Mouse (Mus musculus): ENCODE measurements around the gene Prc1. TPM values are rescaled to one million over a fixed set of nuclear protein-coding genes. Genes with fewer than 3 reads are reported as not detected.

Prc1 gene
- 4.0 TPM for total RNA-seq (2023)

DNA sequence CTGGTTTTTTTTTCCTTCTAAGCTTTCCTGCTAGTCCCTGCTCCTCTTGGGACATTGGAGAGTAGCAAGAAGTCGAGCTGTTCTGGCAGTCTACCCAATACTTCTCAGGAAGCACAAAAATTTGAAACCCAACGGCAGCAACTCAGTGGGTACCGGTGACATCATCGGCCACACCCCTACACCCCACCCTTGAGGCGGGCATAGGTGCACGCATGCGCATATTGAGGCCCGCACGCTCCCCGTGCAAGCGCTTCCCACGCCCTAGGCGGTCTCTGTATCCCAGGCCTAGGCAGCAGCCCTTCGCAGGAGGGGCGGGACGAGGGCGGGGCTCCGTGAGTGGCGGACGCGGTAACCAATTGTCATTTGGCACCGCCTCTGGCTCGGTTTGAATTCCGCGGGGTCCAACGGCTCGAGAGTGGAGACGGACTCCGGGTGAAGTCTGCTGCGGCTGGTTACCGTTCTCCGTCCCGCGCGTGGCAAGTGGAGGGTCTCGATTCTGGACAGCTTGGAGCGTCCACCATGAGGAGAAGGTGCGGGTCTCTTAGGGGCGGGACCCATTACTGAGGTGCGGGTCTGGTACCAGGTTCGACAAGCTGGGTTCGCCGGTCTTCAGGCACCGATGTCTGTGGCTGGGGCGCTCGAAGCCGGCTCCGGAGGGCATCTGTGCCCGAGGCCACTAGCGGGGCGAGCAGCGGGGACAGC lies at the start of gene Prc1:
Gene Prc1, plus strand, starts transcription at position 389 of the 702 bp plus-strand sequence.

DNA sequence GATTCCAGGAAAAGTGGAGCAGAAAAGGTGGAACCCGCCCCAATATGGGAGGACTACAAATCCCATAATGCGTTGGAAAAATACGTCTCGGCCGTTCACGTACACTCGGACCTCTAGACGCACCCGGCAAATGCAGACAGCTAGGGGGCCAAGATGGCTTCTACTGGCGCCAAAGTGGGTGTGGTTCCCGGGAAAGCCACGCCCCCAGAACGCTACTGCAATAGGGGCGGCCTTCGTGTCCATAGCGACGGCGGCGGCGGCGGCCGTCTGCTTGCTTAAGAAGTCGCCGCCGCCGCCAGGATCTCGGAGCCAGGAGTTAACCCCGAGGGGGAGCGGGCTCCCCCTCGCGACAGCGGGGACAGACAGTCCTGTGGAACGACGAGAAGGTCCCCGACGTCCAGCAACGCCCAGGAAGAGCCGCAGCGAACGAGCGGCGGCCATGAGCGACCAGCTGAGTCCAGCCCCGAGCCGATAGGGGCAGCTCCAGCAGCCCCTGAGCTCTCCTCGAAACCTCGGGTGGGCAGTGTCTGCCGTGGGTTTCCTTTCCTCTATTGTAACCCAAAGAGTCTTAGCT lies 48.0 kb upstream of the Prc1 start, which contains the start of gene Ttll13:
Gene Ttll13, plus strand, starts transcription at position 229 of the 574 bp plus-strand sequence.

DNA sequence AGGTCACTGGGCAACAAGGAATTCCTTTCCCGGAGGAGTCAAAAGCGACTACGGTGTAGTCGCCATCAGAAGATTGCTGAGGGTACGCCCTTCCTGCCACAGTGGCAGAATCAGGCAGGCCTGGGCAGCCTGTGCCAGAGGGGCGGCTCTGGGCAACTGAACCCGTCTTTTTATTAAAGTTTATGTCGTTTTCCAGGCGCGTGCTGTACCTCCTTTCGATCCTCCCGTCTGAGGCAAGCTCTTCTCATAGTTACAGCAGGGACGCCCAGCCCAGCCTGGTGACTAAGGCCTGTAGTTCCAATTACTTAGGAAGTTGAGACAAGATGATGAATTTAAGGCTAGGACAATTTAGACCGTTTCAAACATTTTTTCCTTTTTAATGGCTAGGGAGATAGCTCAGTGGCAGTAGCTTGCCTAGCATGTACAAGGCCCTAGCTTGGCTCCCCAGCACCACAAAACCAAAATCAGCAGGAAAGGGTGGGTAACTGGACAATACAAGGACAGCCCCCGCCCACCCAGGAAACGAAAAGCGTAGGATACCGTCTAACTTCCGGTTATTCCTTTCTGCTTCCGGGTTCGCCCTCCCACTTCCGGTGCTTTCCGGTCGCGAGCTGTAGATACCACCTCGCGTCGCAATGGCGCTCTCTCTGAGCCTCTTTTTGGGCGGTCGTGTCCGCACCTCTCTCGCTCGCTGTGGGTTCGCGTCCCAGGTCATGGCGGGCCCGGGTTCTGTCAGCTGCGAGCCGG lies 33.5 kb upstream of the Prc1 start, which contains the start of gene Ngrn:
Gene Ngrn, plus strand, starts transcription at position 591 of the 747 bp plus-strand sequence.

DNA sequence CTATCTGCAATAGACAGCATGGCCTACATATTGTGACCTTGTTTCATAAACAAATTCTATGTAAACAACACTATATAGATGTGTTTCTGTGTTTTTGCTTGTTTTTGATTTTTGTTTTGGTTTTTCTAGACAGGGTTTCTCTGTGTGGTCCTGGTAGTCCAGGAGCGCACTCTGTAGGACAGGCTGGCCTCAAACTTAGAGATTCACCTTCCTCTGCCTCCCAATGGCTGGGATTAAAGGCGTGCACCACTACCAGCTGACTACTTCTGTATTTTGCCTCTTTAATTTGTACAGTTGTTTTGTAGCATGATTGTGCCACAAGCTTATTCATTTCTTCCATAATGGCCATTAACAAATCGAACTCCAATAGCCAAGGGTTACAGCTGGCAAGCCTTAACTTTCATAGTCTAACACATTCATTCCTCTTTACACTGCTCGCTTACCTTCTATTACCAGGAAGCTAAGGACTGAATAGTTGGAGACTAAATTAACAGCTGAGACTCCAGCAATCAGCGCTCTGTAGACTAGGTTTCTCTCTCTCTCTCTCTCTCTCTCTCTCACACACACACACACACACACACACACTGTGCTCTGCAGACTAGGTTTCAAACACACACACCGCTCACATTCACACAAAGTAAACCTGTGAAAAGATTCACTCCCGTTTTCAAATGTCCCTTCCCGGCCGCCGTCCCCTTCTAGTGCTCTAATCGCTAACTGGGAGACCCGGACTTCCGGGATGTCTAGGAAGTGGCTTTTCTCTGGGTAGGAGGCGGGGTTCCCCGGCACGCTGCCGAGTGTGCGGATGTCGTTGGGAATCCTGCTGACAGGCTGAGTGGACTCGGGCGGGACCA lies 25.1 kb upstream of the Prc1 start, which contains the start of gene Vps33b:
Gene Vps33b, plus strand, starts transcription at position 753 of the 854 bp plus-strand sequence.

DNA sequence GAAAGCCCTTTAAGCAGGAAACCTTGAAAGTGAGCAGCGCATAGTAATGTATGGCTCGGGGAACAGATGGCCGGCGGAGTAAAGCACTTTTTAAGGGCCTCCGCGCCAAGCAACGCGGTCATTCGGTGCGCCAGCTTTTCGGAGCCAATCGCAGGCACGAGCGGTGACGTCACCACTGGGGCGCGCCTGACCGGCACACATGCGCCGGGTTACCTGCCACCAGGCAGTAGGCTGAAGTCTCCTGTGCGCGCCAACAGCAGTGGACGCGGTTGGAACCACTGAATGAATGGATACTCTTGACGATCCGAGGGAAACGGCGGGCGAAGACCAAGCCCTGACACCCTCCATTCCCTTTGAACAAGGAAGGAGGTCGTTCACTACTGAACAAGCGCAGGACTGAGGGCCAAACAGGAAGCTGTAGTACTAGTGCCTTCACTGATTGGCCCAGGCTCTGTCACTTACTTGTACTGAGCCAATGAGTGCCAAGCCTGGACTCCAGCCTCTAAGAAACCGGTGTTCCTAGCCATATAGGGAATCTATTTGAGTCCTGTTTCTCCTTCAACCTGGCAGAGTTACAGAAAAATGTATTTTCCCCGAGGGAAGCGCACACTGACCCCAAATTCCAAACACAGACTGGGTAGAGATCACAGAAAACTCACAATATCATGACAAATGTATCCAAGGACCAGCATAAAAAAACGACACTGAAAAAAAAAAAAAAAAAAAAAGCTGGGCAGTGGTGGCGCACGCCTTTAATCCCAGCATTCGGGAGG lies 30.0 kb downstream of the Prc1 start, which contains the start of gene Rccd1:
Gene Rccd1, minus strand, starts transcription at position 412 of the 773 bp plus-strand sequence.

DNA sequence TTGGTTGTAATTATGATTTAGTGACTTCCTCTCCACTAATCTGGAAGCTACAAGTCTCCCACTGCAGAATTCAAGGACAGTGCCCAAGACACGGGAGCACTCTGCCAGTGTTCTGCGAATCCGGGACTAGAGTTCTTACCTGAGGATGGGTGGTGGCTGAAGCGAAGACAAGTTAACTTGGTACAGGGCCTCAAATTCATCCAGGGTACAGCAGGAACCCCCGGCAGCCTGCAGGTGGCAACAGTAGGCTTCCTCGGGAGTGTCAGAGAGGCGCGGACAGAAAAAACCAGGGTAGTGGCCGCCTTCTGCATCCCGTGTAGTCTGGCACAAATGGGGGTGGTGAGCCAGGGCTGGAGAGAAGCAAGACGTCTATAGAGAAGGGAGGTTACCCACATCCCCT lies 46.5 kb downstream of the Prc1 start, which contains the start of gene Unc45a:
Gene Unc45a, minus strand, starts transcription at position 213 of the 400 bp plus-strand sequence.

DNA sequence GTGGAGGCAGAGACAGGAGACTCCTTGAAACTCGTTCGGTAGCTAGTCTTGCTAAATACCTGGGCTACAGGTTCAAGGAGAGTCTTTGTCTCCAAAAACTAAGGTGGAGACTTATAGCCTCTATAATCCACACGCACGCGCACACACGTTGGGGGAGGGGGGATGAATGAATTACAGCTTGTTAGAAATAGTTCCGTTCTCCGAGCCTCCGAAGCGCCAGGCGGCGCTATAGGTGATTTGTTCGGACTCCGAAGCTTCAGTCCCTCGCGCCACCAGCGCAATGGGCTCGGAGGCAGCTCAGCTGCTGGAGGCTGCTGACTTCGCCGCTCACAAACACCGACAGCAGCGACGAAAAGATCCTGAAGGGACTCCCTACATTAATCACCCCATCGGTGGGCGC lies 48.6 kb downstream of the Prc1 start, which contains the start of gene Hddc3:
Gene Hddc3, plus strand, starts transcription at position 247 of the 400 bp plus-strand sequence.

Other genes starting within 250 kb of the Prc1 start
- 39.0 TPM for gene Idh2, start 179.1 kb upstream of the Prc1 start, total RNA-seq (2023)
- 49.6 TPM for gene Sema4b, start 107.6 kb upstream of the Prc1 start, total RNA-seq (2023)
- gene Cib1, start 61.6 kb upstream of the Prc1 start, total RNA-seq (2023), result 38.5 TPM
- 5.6 TPM for gene Gdpgp1, start 61.6 kb upstream of the Prc1 start, total RNA-seq (2023)
- 0.92 TPM for gene Ttll13, start 48.1 kb upstream of the Prc1 start, total RNA-seq (2023)
- gene Ngrn, start 33.2 kb upstream of the Prc1 start, total RNA-seq (2023), result 20.0 TPM
- 34.5 TPM for gene Vps33b, start 24.8 kb upstream of the Prc1 start, total RNA-seq (2023)
- 26.3 TPM for gene Rccd1, start 30.0 kb downstream of the Prc1 start, total RNA-seq (2023)
- gene Unc45a, start 46.6 kb downstream of the Prc1 start, total RNA-seq (2023), result 162 TPM
- 12.5 TPM for gene Hddc3, start 48.7 kb downstream of the Prc1 start, total RNA-seq (2023)
- 110 TPM for gene Man2a2, start 76.9 kb downstream of the Prc1 start, total RNA-seq (2023)
- gene Fes, start 93.5 kb downstream of the Prc1 start, total RNA-seq (2023), result 12.8 TPM
- 73.6 TPM for gene Furin, start 111.0 kb downstream of the Prc1 start, total RNA-seq (2023)
- 12.0 TPM for gene Blm, start 240.7 kb downstream of the Prc1 start, total RNA-seq (2023)